Mouse (Mus musculus): ENCODE data around the gene Fam133b. TPM values are rescaled to one million over a fixed set of nuclear protein-coding genes. Genes with fewer than 3 reads are reported as not detected.

The Fam133b gene
- 23.2 and 30.0 TPM in 2 replicates for polyA plus RNA-seq (2011; ENCODE audit: insufficient read length, low read depth, missing spikeins)

- TF ChIP-seq POLR2A (IDR thresholded peaks at IDR 0.05; ENCODE audit: low read depth, low read length) = peak; percentile 74
- TF ChIP-seq CTCF (IDR thresholded peaks at IDR 0.05; ENCODE audit: borderline replicate concordance, insufficient read depth, low read length) = peak; percentile 68; the same call in 1 of the 2 replicates
- peak within 1 kb of the TSS; percentile 55 for H3K27ac ChIP-seq (ENCODE audit: insufficient read depth, low read length)
- peaks cover 7% of the 10 kb centered on the region for H3K4me1 ChIP-seq (ENCODE audit: control insufficient read depth, insufficient read depth, low read length)
- peak within 1 kb of the TSS; percentile 82 for H3K4me3 ChIP-seq (ENCODE audit: insufficient read depth, low read length)
These were observed at the start of gene Fam133b for GRCm38 (mm10) chr5:3543629-3544479. Fam133b (plus strand) TSS chr5:3543833.

GRCm38 (mm10) chr5:3493968-3494367, 49.7 kb upstream of the Fam133b start:
- peaks cover 10% of the 10 kb centered on the region; the same call in 1 of the 2 replicates for H3K4me1 ChIP-seq (ENCODE audit: control insufficient read depth, insufficient read depth, low read length)
- H3K27ac ChIP-seq (ENCODE audit: insufficient read depth, low read length) = no peak overlapping the region; the same call in 1 of the 2 replicates
- TF ChIP-seq CTCF (IDR thresholded peaks at IDR 0.05; ENCODE audit: borderline replicate concordance, insufficient read depth, low read length) (no peak), POLR2A (IDR thresholded peaks at IDR 0.05; ENCODE audit: low read depth, low read length) (no peak)
- no peak overlapping the region for H3K4me3 ChIP-seq (ENCODE audit: insufficient read depth, low read length)

- peak overlapping the region; percentile 14; the same call in 1 of the 2 replicates for H3K27ac ChIP-seq (ENCODE audit: insufficient read depth, low read length)
- no peak overlapping the region for H3K4me3 ChIP-seq (ENCODE audit: insufficient read depth, low read length)
- TF ChIP-seq POLR2A (IDR thresholded peaks at IDR 0.05; ENCODE audit: low read depth, low read length) (no peak), CTCF (IDR thresholded peaks at IDR 0.05; ENCODE audit: borderline replicate concordance, insufficient read depth, low read length) (no peak)
- H3K4me1 ChIP-seq (ENCODE audit: control insufficient read depth, insufficient read depth, low read length) = peaks cover 10% of the 10 kb centered on the region; the same call in 1 of the 2 replicates
These were observed 49.0 kb upstream of the Fam133b start for GRCm38 (mm10) chr5:3494452-3495187.

GRCm38 (mm10) chr5:3497505-3497925, 46.1 kb upstream of the Fam133b start:
- Histone ChIP-seq H3K4me1 (ENCODE audit: control insufficient read depth, insufficient read depth, low read length) (peaks cover 27% of the 10 kb centered on the region; the same call in 1 of the 2 replicates), H3K4me3 (ENCODE audit: insufficient read depth, low read length) (no peak overlapping the region), H3K27ac (ENCODE audit: insufficient read depth, low read length) (no peak overlapping the region)
- TF ChIP-seq CTCF (IDR thresholded peaks at IDR 0.05; ENCODE audit: borderline replicate concordance, insufficient read depth, low read length) (no peak), POLR2A (IDR thresholded peaks at IDR 0.05; ENCODE audit: low read depth, low read length) (no peak)

- Histone ChIP-seq H3K27ac (ENCODE audit: insufficient read depth, low read length) (no peak overlapping the region), H3K4me3 (ENCODE audit: insufficient read depth, low read length) (no peak overlapping the region), H3K4me1 (ENCODE audit: control insufficient read depth, insufficient read depth, low read length) (peaks cover 26% of the 10 kb centered on the region)
- TF ChIP-seq CTCF (IDR thresholded peaks at IDR 0.05; ENCODE audit: borderline replicate concordance, insufficient read depth, low read length) (no peak), POLR2A (IDR thresholded peaks at IDR 0.05; ENCODE audit: low read depth, low read length) (no peak)
These were observed 43.3 kb upstream of the Fam133b start for GRCm38 (mm10) chr5:3500298-3500697.

GRCm38 (mm10) chr5:3500957-3501563, 42.6 kb upstream of the Fam133b start:
- Histone ChIP-seq H3K27ac (ENCODE audit: insufficient read depth, low read length) (peak overlapping the region; percentile 72; the same call in 1 of the 2 replicates), H3K4me1 (ENCODE audit: control insufficient read depth, insufficient read depth, low read length) (peaks cover 26% of the 10 kb centered on the region), H3K4me3 (ENCODE audit: insufficient read depth, low read length) (no peak overlapping the region)
- TF ChIP-seq POLR2A (IDR thresholded peaks at IDR 0.05; ENCODE audit: low read depth, low read length) (no peak), CTCF (IDR thresholded peaks at IDR 0.05; ENCODE audit: borderline replicate concordance, insufficient read depth, low read length) (no peak)

- H3K4me1 ChIP-seq (ENCODE audit: control insufficient read depth, insufficient read depth, low read length) = peaks cover 26% of the 10 kb centered on the region
- TF ChIP-seq POLR2A (IDR thresholded peaks at IDR 0.05; ENCODE audit: low read depth, low read length) = no peak
- no peak for TF ChIP-seq CTCF (IDR thresholded peaks at IDR 0.05; ENCODE audit: borderline replicate concordance, insufficient read depth, low read length)
- H3K27ac ChIP-seq (ENCODE audit: insufficient read depth, low read length) = peak overlapping the region; percentile 72; the same call in 1 of the 2 replicates
- no peak overlapping the region for H3K4me3 ChIP-seq (ENCODE audit: insufficient read depth, low read length)
These were observed 42.0 kb upstream of the Fam133b start for GRCm38 (mm10) chr5:3501564-3502001.

GRCm38 (mm10) chr5:3502610-3503350, 40.9 kb upstream of the Fam133b start:
- Histone ChIP-seq H3K4me3 (ENCODE audit: insufficient read depth, low read length) (no peak overlapping the region), H3K27ac (ENCODE audit: insufficient read depth, low read length) (peak overlapping the region; percentile 38; the same call in 1 of the 2 replicates), H3K4me1 (ENCODE audit: control insufficient read depth, insufficient read depth, low read length) (peaks cover 26% of the 10 kb centered on the region)
- TF ChIP-seq CTCF (IDR thresholded peaks at IDR 0.05; ENCODE audit: borderline replicate concordance, insufficient read depth, low read length) (no peak), POLR2A (IDR thresholded peaks at IDR 0.05; ENCODE audit: low read depth, low read length) (no peak)
